Mouse (Mus musculus): ENCODE results near the gene Znrf4. TPM values are rescaled to one million over a fixed set of nuclear protein-coding genes. Genes with fewer than 3 reads are reported as not detected.
A peak's percentile ranks its signal among the peaks of the same experiment; 100 is the strongest.

Znrf4 gene
- polyA plus RNA-seq, 1 experiment from 2014 or later, result not detected

GRCm38 (mm10) chr17:56488028-56488427 is 24.2 kb downstream of the Znrf4 start:
- no peaks in the 10 kb centered on the region for H3K27me3 ChIP-seq (replicated peaks; ENCODE audit: control insufficient read depth, insufficient read depth, low read length)
- H3K9me3 ChIP-seq (ENCODE audit: control insufficient read depth, low read length), result peaks cover 19% of the 10 kb centered on the region
- peak overlapping the region; percentile 20; the same call in 1 of the 2 replicates for H3K9ac ChIP-seq (ENCODE audit: low read depth, low read length)
- peak; percentile 64 for DNase-seq (ENCODE audit: low spot score)
- H3K27ac ChIP-seq (replicated peaks; ENCODE audit: low read depth, low read length), result no peak overlapping the region
- WGBS, result 5% methylated on average over 12 of the region's 12 CpGs
- peak overlapping the region; percentile 14; the same call in 1 of the 2 replicates for H3K4me2 ChIP-seq (ENCODE audit: low read depth, low read length)
- ATAC-seq (ENCODE audit: low read depth), result peak; percentile 13; the same call in 1 of the 2 replicates
- H3K4me1 ChIP-seq (ENCODE audit: control insufficient read depth, insufficient read depth, low read length), result no peaks in the 10 kb centered on the region
- no peaks in the 10 kb centered on the region for H3K36me3 ChIP-seq (ENCODE audit: control insufficient read depth, insufficient read depth, low read length)
- no peak overlapping the region for H3K4me3 ChIP-seq (ENCODE audit: low read depth, low read length)

- H3K27ac ChIP-seq (replicated peaks; ENCODE audit: low read depth, low read length), result peak overlapping the region; percentile 64
- H3K4me3 ChIP-seq (ENCODE audit: low read depth, low read length), result no peak overlapping the region
- WGBS, result 0% methylated on average over 5 of the region's 16 CpGs
- peak overlapping the region; percentile 14; the same call in 1 of the 2 replicates for H3K4me2 ChIP-seq (ENCODE audit: low read depth, low read length)
- no peaks in the 10 kb centered on the region for H3K27me3 ChIP-seq (replicated peaks; ENCODE audit: control insufficient read depth, insufficient read depth, low read length)
- peak; percentile 86 for ATAC-seq (ENCODE audit: low read depth)
- H3K9ac ChIP-seq (ENCODE audit: low read depth, low read length), result no peak overlapping the region
- peak; percentile 83 for DNase-seq (ENCODE audit: low spot score)
- no peaks in the 10 kb centered on the region for H3K4me1 ChIP-seq (ENCODE audit: control insufficient read depth, insufficient read depth, low read length)
- H3K36me3 ChIP-seq (ENCODE audit: control insufficient read depth, insufficient read depth, low read length), result no peaks in the 10 kb centered on the region
- peaks cover 14% of the 10 kb centered on the region for H3K9me3 ChIP-seq (ENCODE audit: control insufficient read depth, low read length)
These were observed 24.8 kb downstream of the Znrf4 start for GRCm38 (mm10) chr17:56487441-56487888.

GRCm38 (mm10) chr17:56485926-56486325 is 26.3 kb downstream of the Znrf4 start:
- no peak overlapping the region for H3K9ac ChIP-seq (ENCODE audit: low read depth, low read length)
- no peaks in the 10 kb centered on the region for H3K36me3 ChIP-seq (ENCODE audit: control insufficient read depth, insufficient read depth, low read length)
- H3K27me3 ChIP-seq (replicated peaks; ENCODE audit: control insufficient read depth, insufficient read depth, low read length), result no peaks in the 10 kb centered on the region
- H3K4me1 ChIP-seq (ENCODE audit: control insufficient read depth, insufficient read depth, low read length), result no peaks in the 10 kb centered on the region
- no peak overlapping the region for H3K4me3 ChIP-seq (ENCODE audit: low read depth, low read length)
- H3K27ac ChIP-seq (replicated peaks; ENCODE audit: low read depth, low read length), result no peak overlapping the region
- ATAC-seq (ENCODE audit: low read depth) (no peak), DNase-seq (ENCODE audit: low spot score) (no peak)
- no peak overlapping the region for H3K4me2 ChIP-seq (ENCODE audit: low read depth, low read length)
- WGBS, result 94% methylated on average over 9 of the region's 9 CpGs
- H3K9me3 ChIP-seq (ENCODE audit: control insufficient read depth, low read length), result peaks cover 1% of the 10 kb centered on the region; the same call in 1 of the 2 replicates

- no peak overlapping the region for H3K9ac ChIP-seq (ENCODE audit: low read depth, low read length)
- H3K4me2 ChIP-seq (ENCODE audit: low read depth, low read length), result no peak overlapping the region
- no peaks in the 10 kb centered on the region for H3K9me3 ChIP-seq (ENCODE audit: control insufficient read depth, low read length)
- H3K36me3 ChIP-seq (ENCODE audit: control insufficient read depth, insufficient read depth, low read length), result no peaks in the 10 kb centered on the region
- no peak overlapping the region for H3K27ac ChIP-seq (replicated peaks; ENCODE audit: low read depth, low read length)
- H3K27me3 ChIP-seq (replicated peaks; ENCODE audit: control insufficient read depth, insufficient read depth, low read length), result no peaks in the 10 kb centered on the region
- ATAC-seq (ENCODE audit: low read depth), result no peak
- WGBS, result 65% methylated on average over 8 of the region's 9 CpGs
- DNase-seq (ENCODE audit: low spot score), result peak; percentile 48
- H3K4me1 ChIP-seq (ENCODE audit: control insufficient read depth, insufficient read depth, low read length), result no peaks in the 10 kb centered on the region
- no peak overlapping the region for H3K4me3 ChIP-seq (ENCODE audit: low read depth, low read length)
These were observed 27.1 kb downstream of the Znrf4 start for GRCm38 (mm10) chr17:56485118-56485517.

GRCm38 (mm10) chr17:56482671-56483070 is 29.6 kb downstream of the Znrf4 start:
- H3K36me3 ChIP-seq (ENCODE audit: control insufficient read depth, insufficient read depth, low read length), result no peaks in the 10 kb centered on the region

GRCm38 (mm10) chr17:56479358-56479757 is 32.9 kb downstream of the Znrf4 start:
- 13% methylated on average over 6 of the region's 6 CpGs for WGBS
- no peak overlapping the region for H3K4me3 ChIP-seq (ENCODE audit: low read depth, low read length)
- DNase-seq (ENCODE audit: low spot score), result peak; percentile 65
- no peak overlapping the region for H3K9ac ChIP-seq (ENCODE audit: low read depth, low read length)
- 0 out of 2 replicates have a peak, but pooled peaks cover 4% of the 10 kb centered on the region for H3K9me3 ChIP-seq (ENCODE audit: control insufficient read depth, low read length)
- H3K4me1 ChIP-seq (ENCODE audit: control insufficient read depth, insufficient read depth, low read length), result peaks cover 10% of the 10 kb centered on the region
- H3K27me3 ChIP-seq (replicated peaks; ENCODE audit: control insufficient read depth, insufficient read depth, low read length), result peaks cover 13% of the 10 kb centered on the region
- H3K4me2 ChIP-seq (ENCODE audit: low read depth, low read length), result no peak overlapping the region
- peak; percentile 5; the same call in 1 of the 2 replicates for ATAC-seq (ENCODE audit: low read depth)
- no peak overlapping the region for H3K27ac ChIP-seq (replicated peaks; ENCODE audit: low read depth, low read length)
- no peaks in the 10 kb centered on the region for H3K36me3 ChIP-seq (ENCODE audit: control insufficient read depth, insufficient read depth, low read length)

More at GRCm38 (mm10) chr17:56482671-56483070, 29.6 kb downstream of the Znrf4 start:
- Histone ChIP-seq H3K27me3 (replicated peaks; ENCODE audit: control insufficient read depth, insufficient read depth, low read length) (no peaks in the 10 kb centered on the region), H3K4me2 (ENCODE audit: low read depth, low read length) (no peak overlapping the region), H3K9me3 (ENCODE audit: control insufficient read depth, low read length) (no peaks in the 10 kb centered on the region), H3K27ac (replicated peaks; ENCODE audit: low read depth, low read length) (no peak overlapping the region), H3K4me3 (ENCODE audit: low read depth, low read length) (no peak overlapping the region), H3K4me1 (ENCODE audit: control insufficient read depth, insufficient read depth, low read length) (no peaks in the 10 kb centered on the region), H3K9ac (ENCODE audit: low read depth, low read length) (no peak overlapping the region)
- WGBS, result 67% methylated on average over 1 of the region's 1 CpGs
- no peak for ATAC-seq (ENCODE audit: low read depth)
- no peak for DNase-seq (ENCODE audit: low spot score)

- WGBS, result 58% methylated on average over 11 of the region's 11 CpGs
- DNase-seq (ENCODE audit: low spot score) (peak; percentile 38), ATAC-seq (ENCODE audit: low read depth) (no peak)
- Histone ChIP-seq H3K9ac (ENCODE audit: low read depth, low read length) (no peak overlapping the region), H3K4me1 (ENCODE audit: control insufficient read depth, insufficient read depth, low read length) (peaks cover 22% of the 10 kb centered on the region), H3K4me3 (ENCODE audit: low read depth, low read length) (no peak overlapping the region), H3K4me2 (ENCODE audit: low read depth, low read length) (no peak overlapping the region), H3K27me3 (replicated peaks; ENCODE audit: control insufficient read depth, insufficient read depth, low read length) (peaks cover 25% of the 10 kb centered on the region), H3K36me3 (ENCODE audit: control insufficient read depth, insufficient read depth, low read length) (no peaks in the 10 kb centered on the region), H3K9me3 (ENCODE audit: control insufficient read depth, low read length) (0 out of 2 replicates have a peak, but pooled peaks cover 4% of the 10 kb centered on the region), H3K27ac (replicated peaks; ENCODE audit: low read depth, low read length) (no peak overlapping the region)
These were observed 34.0 kb downstream of the Znrf4 start for GRCm38 (mm10) chr17:56478191-56478611.

GRCm38 (mm10) chr17:56477191-56477818 is 34.9 kb downstream of the Znrf4 start:
- H3K4me1 ChIP-seq (ENCODE audit: control insufficient read depth, insufficient read depth, low read length), result peaks cover 31% of the 10 kb centered on the region
- no peak for ATAC-seq (ENCODE audit: low read depth)
- no peak overlapping the region for H3K9ac ChIP-seq (ENCODE audit: low read depth, low read length)
- H3K27me3 ChIP-seq (replicated peaks; ENCODE audit: control insufficient read depth, insufficient read depth, low read length), result peaks cover 29% of the 10 kb centered on the region
- H3K27ac ChIP-seq (replicated peaks; ENCODE audit: low read depth, low read length), result no peak overlapping the region
- no peak for DNase-seq (ENCODE audit: low spot score)
- H3K9me3 ChIP-seq (ENCODE audit: control insufficient read depth, low read length), result 0 out of 2 replicates have a peak, but pooled peaks cover 4% of the 10 kb centered on the region
- WGBS, result 84% methylated on average over 19 of the region's 19 CpGs
- no peaks in the 10 kb centered on the region for H3K36me3 ChIP-seq (ENCODE audit: control insufficient read depth, insufficient read depth, low read length)
- H3K4me3 ChIP-seq (ENCODE audit: low read depth, low read length), result no peak overlapping the region
- H3K4me2 ChIP-seq (ENCODE audit: low read depth, low read length), result no peak overlapping the region

GRCm38 (mm10) chr17:56476402-56476752 is 35.9 kb downstream of the Znrf4 start, which contains the start of gene Ptprs:
Gene Ptprs (minus strand): TSS chr17:56476483.
- 0% methylated on average over 16 of the region's 27 CpGs for WGBS
- Histone ChIP-seq H3K4me2 (ENCODE audit: low read depth, low read length) (peak within 1 kb of the TSS; percentile 96), H3K4me3 (ENCODE audit: low read depth, low read length) (peak within 1 kb of the TSS; percentile 66), H3K9me3 (ENCODE audit: control insufficient read depth, low read length) (0 out of 2 replicates have a peak, but pooled peaks cover 4% of the 10 kb centered on the region), H3K4me1 (ENCODE audit: control insufficient read depth, insufficient read depth, low read length) (peaks cover 32% of the 10 kb centered on the region), H3K27ac (replicated peaks; ENCODE audit: low read depth, low read length) (peak within 1 kb of the TSS; percentile 85), H3K36me3 (ENCODE audit: control insufficient read depth, insufficient read depth, low read length) (no peaks in the 10 kb centered on the region), H3K27me3 (replicated peaks; ENCODE audit: control insufficient read depth, insufficient read depth, low read length) (peaks cover 29% of the 10 kb centered on the region), H3K9ac (ENCODE audit: low read depth, low read length) (peak within 1 kb of the TSS; percentile 92)
- ATAC-seq (ENCODE audit: low read depth), result peak; percentile 88
- DNase-seq (ENCODE audit: low spot score), result peak; percentile 98
